Mouse (Mus musculus) neural tube, embryonic 11.5 days (tissue): Measurements from ENCODE around the gene Ppfia4. TPM values are rescaled to one million over a fixed set of nuclear protein-coding genes. Genes with fewer than 3 reads are reported as not detected.

Source experiments
- ATAC-seq: fragments of 200-750 bp; cut with Nextera tagmentation; 2 replicates; pipeline ENCODE4 v1.8.0; 2017; ENCODE audit warnings: moderate number of reproducible peaks, mild to moderate bottlenecking, moderate TSS enrichment, moderate library complexity; ENCODE audit not compliant: insufficient read depth, low FRiP score, low TSS enrichment
- DNase-seq: peaks from one replicate; pipeline ENCODE4 v3.0.0-alpha.2; 2015; ENCODE audit warnings: low spot score
- H3K27ac ChIP-seq: fragments of 300-500 bp; sonication (generic); 2 replicates; pipeline ENCODE4 v1.5.1; 2014; ENCODE audit warnings: low read depth, mild to moderate bottlenecking, low read length
- H3K27me3 ChIP-seq: fragments of 300-500 bp; sonication (generic); 2 replicates; pipeline ENCODE4 v1.6.1; 2014; ENCODE audit warnings: mild to moderate bottlenecking, low read length, mixed read lengths; ENCODE audit not compliant: control insufficient read depth, insufficient read depth
- H3K36me3 ChIP-seq: fragments of 300-500 bp; sonication (generic); 2 replicates; pipeline ENCODE4 v1.6.1; 2014; ENCODE audit warnings: mild to moderate bottlenecking, low read length, moderate library complexity, mixed read lengths; ENCODE audit not compliant: control insufficient read depth, insufficient read depth
- H3K4me1 ChIP-seq: fragments of 300-500 bp; sonication (generic); 2 replicates; pipeline ENCODE4 v1.6.1; 2014; ENCODE audit warnings: low read length, mixed read lengths; ENCODE audit not compliant: control insufficient read depth, insufficient read depth
- H3K4me2 ChIP-seq: fragments of 300-500 bp; sonication (generic); 2 replicates; pipeline ENCODE4 v1.6.1; 2014; ENCODE audit warnings: low read depth, mild to moderate bottlenecking, moderate library complexity
- H3K4me3 ChIP-seq: fragments of 300-500 bp; sonication (generic); 2 replicates; pipeline ENCODE4 v1.5.1; 2014; ENCODE audit warnings: low read depth, low read length
- H3K9ac ChIP-seq: fragments of 300-500 bp; sonication (generic); 2 replicates; pipeline ENCODE4 v1.6.1; 2014; ENCODE audit warnings: mild to moderate bottlenecking, low read length
- H3K9me3 ChIP-seq: fragments of 300-500 bp; sonication (generic); 2 replicates; pipeline ENCODE4 v1.6.1; 2016; ENCODE audit warnings: low read length; ENCODE audit not compliant: control insufficient read depth
- WGBS: fragments of 180-500 bp; shearing (Covaris S2); extraction: QIAGEN DNeasy Blood & Tissue Kit; methylation state at CpG from one replicate; pipeline ENCODE4 v1.1.7; 2014; 5-methylcytosine and 5-hydroxymethylcytosine counted together
- polyA plus RNA-seq: library from polyadenylated mRNA; unstranded; fragments of >200 nt; fragmentation: Nextera tagmentation; extraction: Ambion mirVana; gene quantifications from 2 replicates; pipeline ENCODE4 v1.2.1, GENCODE M21; 2014

The Ppfia4 gene
- polyA plus RNA-seq, 1 experiment from 2014 or later: 3.9 TPM

DNA sequence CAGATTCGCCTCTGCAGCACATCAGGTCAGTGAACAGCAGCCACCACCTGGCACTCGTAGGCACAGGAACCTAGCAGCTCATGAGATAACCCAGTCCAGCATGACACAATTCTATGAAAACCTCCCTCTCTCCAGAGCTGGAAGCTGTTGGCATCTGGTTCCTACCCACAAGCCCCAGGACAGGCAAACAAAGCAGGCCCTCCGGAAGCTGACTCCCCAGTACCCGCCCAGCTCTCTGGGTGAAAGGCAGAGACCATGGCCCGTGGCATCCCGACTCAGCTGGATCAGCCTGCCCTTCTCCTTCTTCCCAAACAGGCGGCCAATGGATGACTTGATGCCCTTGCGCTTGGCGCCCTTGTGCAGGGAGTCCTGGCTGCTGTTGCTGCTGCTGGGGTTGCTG is 16.4 kb downstream of the Ppfia4 start:
- WGBS: 86% methylated on average over 9 of the region's 9 CpGs
- Histone ChIP-seq H3K27me3 (no peaks in the 10 kb centered on the region), H3K36me3 (no peaks in the 10 kb centered on the region), H3K4me1 (peaks cover 9% of the 10 kb centered on the region), H3K9me3 (no peaks in the 10 kb centered on the region), H3K4me3 (no peak overlapping the region), H3K4me2 (no peak overlapping the region), H3K27ac (no peak overlapping the region), H3K9ac (no peak overlapping the region)
- ATAC-seq (no peak), DNase-seq (no peak)

DNA sequence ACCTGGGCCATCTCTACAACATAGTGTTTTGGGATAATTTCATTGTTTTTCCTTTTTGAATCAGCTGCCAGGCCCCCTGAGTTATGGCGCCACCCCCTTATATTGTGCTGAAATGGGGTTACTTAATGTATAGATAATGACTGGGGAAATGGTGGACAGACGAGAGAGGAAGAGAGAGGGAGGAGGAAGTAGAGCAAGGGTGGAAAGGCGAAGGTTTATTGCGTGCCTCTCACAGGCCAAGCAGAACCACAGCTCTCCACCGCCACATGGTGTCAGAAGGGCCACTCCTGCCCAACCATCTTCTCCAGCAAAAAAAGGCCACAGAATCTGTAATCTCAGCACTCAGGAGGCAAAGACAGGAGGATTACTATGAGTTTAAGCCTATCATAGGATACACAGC is 17.5 kb downstream of the Ppfia4 start:
- no peak overlapping the region for H3K4me2 ChIP-seq
- WGBS: 88% methylated on average over 5 of the region's 5 CpGs
- no peak overlapping the region for H3K9ac ChIP-seq
- no peaks in the 10 kb centered on the region for H3K36me3 ChIP-seq
- DNase-seq: no peak
- ATAC-seq: no peak
- H3K9me3 ChIP-seq: no peaks in the 10 kb centered on the region
- no peaks in the 10 kb centered on the region for H3K4me1 ChIP-seq
- H3K4me3 ChIP-seq: no peak overlapping the region
- H3K27me3 ChIP-seq: no peaks in the 10 kb centered on the region
- no peak overlapping the region for H3K27ac ChIP-seq

DNA sequence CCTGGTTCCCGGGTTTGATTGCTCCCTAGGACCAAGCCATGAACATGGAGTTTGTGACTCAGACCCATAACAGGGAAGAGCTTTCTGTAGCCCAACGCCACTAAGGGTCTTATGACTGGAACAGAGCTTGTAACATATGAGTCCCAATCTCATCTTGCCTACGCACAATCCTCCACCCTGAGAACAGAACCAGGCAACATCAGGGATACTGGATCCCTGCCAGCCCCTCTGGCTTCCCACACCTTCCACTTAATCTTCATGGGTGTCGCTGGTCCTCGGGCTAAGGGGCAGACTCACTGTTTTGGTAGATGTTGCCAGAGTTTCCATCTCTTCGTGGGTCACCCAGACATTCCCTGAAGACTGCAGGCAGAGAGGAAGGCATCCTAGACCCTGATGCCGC is 21.0 kb downstream of the Ppfia4 start:
- WGBS: 92% methylated on average over 7 of the region's 7 CpGs
- Histone ChIP-seq H3K27ac (no peak overlapping the region), H3K9me3 (no peaks in the 10 kb centered on the region), H3K4me3 (no peak overlapping the region), H3K27me3 (no peaks in the 10 kb centered on the region), H3K9ac (no peak overlapping the region), H3K4me2 (no peak overlapping the region), H3K36me3 (no peaks in the 10 kb centered on the region), H3K4me1 (no peaks in the 10 kb centered on the region)
- ATAC-seq (no peak), DNase-seq (no peak)

DNA sequence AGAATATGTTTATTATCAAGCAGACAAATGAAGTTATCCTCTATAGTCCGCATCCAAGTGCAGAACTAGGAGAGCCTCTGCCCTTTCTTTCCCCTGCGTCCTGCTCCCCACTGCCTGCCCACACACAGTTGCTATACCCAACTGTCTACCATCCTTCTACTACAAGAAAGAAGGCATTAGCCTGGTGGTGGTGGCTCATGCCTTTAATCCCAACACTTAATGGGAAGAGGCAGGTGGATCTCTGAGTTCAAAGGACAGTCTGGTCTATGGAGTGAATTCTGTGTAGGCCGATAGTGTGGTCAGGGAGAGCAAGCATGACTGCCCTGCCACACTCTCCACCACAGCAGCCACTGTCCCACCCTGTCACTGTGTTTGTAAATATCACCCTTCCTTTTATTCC is 22.0 kb downstream of the Ppfia4 start:
- Histone ChIP-seq H3K4me1 (no peaks in the 10 kb centered on the region), H3K9ac (no peak overlapping the region), H3K9me3 (no peaks in the 10 kb centered on the region), H3K27me3 (no peaks in the 10 kb centered on the region), H3K4me3 (no peak overlapping the region), H3K27ac (no peak overlapping the region), H3K36me3 (no peaks in the 10 kb centered on the region), H3K4me2 (no peak overlapping the region)
- no peak for DNase-seq
- WGBS: 88% methylated on average over 3 of the region's 3 CpGs
- no peak for ATAC-seq

DNA sequence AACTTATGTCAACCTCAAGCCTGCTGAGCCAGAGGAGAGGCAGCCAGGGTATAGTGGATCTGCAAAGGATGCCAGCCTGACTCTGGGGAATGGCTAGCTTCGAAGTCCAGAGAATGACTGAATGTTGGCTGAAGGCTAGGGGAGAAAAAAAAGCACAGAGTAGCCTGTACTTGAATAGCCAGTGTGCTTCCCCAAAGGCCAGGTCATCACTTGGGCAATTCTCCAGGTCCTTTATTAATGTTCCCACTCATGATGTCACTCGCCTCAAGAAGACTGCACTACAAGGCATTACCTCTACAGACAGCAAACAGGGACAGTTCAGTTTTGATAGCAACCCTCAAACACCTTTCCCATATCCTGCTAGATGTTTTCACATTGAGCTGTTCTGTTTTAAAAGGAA is 22.4 kb downstream of the Ppfia4 start:
- WGBS: 87% methylated on average over 2 of the region's 2 CpGs

DNA sequence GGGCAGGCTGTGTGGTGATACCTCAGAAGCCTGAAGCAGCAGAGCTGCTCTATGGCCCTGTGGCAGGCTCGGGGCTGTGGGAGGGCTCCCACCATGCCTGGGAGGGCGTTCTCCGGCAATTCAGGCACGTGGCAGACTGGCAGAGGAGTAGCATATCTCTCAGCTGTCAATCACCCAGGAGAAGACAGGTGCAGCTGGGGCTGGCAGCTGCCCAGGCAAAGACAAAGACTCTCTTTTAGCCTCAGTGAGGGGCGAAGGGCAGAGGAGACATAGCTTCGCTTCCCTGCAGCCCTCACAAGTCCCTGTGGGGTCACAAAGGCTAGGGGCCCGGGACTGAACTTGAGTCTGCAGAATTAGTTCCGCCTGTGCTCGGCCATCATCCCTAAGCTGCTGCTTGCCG is 25.3 kb downstream of the Ppfia4 start:
- no peaks in the 10 kb centered on the region for H3K36me3 ChIP-seq
- WGBS: 50% methylated on average over 10 of the region's 10 CpGs
- H3K27ac ChIP-seq: no peak overlapping the region
- H3K4me2 ChIP-seq: no peak overlapping the region
- no peak for ATAC-seq
- H3K4me3 ChIP-seq: no peak overlapping the region
- no peaks in the 10 kb centered on the region for H3K9me3 ChIP-seq
- H3K9ac ChIP-seq: no peak overlapping the region
- no peak for DNase-seq
- no peaks in the 10 kb centered on the region for H3K4me1 ChIP-seq
- no peaks in the 10 kb centered on the region for H3K27me3 ChIP-seq

More for the DNA sequence above, 22.4 kb downstream of the Ppfia4 start:
- H3K27me3 ChIP-seq: no peaks in the 10 kb centered on the region
- ATAC-seq: no peak
- H3K4me3 ChIP-seq: no peak overlapping the region
- no peaks in the 10 kb centered on the region for H3K36me3 ChIP-seq
- H3K4me2 ChIP-seq: no peak overlapping the region
- H3K9me3 ChIP-seq: no peaks in the 10 kb centered on the region
- H3K9ac ChIP-seq: no peak overlapping the region
- H3K27ac ChIP-seq: no peak overlapping the region
- DNase-seq: no peak
- H3K4me1 ChIP-seq: no peaks in the 10 kb centered on the region

DNA sequence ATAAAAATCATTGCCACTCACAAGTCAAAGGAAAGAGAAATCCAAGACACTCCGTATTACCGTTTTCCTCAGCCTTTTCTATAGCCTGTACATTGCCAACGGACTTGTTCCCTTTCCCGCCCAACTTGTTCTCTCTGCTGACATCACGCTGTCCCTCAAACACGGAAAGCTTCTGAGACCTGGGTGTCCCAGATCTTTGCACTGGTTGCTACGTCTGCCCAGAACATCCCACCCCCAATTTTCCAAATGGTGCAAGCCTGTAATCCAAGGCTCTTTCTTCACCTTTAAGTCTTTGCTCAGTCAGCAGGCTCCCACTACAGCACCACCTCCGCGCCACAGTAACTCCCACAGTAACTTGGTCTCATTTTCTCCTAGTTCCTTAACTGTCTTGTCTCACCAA is 27.8 kb downstream of the Ppfia4 start:
- Histone ChIP-seq H3K9ac (no peak overlapping the region), H3K36me3 (no peaks in the 10 kb centered on the region), H3K4me1 (no peaks in the 10 kb centered on the region), H3K4me3 (no peak overlapping the region), H3K27me3 (peaks cover 5% of the 10 kb centered on the region), H3K27ac (no peak overlapping the region), H3K9me3 (no peaks in the 10 kb centered on the region), H3K4me2 (no peak overlapping the region)
- 92% methylated on average over 9 of the region's 9 CpGs for WGBS
- ATAC-seq (no peak), DNase-seq (no peak)

DNA sequence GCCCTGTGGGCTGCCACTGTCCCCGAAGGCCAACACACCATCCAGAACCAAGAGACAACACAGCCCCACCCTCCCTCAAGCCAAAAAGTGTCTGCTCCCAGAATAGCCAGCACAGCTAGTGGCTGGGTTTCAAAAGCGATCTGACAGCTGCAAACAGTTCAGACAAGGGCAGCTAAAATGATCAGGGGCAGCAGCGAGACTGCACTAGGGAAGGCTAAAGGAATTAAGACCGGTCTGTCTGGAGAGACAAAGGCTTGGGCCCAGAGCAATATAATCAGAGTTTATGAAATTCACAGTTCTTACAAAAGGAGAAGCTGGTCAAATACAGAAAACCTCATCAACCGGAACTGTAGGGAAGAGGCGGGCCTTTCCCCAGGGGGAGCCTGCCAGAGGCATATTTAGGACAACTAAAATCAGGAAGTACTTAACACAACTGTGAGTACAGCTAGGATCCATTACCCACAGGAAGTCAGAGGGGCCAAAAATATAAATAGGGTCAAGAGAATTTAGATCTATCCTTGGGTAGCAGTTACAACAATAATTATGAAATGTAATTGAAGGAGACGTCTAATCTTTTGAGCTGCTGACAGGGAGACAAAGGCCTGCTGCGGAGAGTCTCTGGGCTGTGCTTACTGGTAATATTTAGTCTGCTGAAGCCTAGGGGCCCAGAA is 30.0 kb downstream of the Ppfia4 start:
- Histone ChIP-seq H3K36me3 (no peaks in the 10 kb centered on the region), H3K27ac (no peak overlapping the region), H3K4me3 (no peak overlapping the region), H3K27me3 (peaks cover 23% of the 10 kb centered on the region), H3K4me2 (no peak overlapping the region), H3K4me1 (peaks cover 2% of the 10 kb centered on the region; the same call in 1 of the 2 replicates), H3K9ac (0 out of 2 replicates have a peak overlapping the region, but pooled peaks have one; percentile 11), H3K9me3 (no peaks in the 10 kb centered on the region)
- ATAC-seq (no peak), DNase-seq (no peak)
- 65% methylated on average over 8 of the region's 8 CpGs for WGBS

DNA sequence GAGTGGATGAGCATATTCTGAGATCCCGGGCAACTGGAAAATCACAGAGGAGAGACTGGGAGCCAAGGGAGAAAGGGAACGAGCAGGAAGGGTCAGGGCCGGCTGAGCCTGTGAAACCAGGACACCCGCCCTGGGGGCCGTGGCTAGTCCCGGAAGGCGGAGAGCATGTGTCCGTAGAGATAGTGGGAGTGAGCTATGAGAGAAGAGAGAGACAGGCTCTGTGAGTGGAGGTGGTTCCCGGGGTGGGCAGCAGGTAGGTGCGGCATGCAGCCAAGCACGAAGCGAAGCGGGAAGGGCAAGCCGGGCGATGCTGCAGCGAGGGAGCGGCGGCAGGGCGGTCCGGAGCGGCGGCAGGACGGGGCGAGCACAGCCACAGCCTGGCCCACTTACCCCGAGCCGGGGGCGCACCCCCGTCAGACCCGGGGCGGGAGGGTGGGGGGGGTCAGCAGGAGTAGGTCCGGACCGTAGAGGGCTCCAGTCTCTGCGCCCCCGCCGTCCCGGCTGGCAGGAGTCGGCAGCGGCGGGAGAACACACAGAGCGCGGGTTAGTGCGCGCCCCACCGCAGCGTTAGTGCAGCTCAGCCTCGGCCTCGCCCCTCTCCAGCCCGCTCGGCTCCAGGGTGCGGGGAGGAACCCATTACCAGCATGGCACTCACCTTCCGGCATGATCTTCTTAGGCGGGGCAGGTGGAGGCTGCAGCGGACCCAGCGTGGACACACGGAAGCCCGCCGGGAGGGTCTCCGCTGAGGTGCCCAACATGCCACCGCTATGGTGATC is 33.9 kb downstream of the Ppfia4 start:
- Histone ChIP-seq H3K36me3 (no peaks in the 10 kb centered on the region), H3K4me2 (peak overlapping the region; percentile 90), H3K4me1 (peaks cover 2% of the 10 kb centered on the region; the same call in 1 of the 2 replicates), H3K27ac (no peak overlapping the region), H3K27me3 (peaks cover 28% of the 10 kb centered on the region), H3K4me3 (peak overlapping the region; percentile 52), H3K9me3 (no peaks in the 10 kb centered on the region), H3K9ac (peak overlapping the region; percentile 65)
- WGBS: 1% methylated on average over 41 of the region's 59 CpGs
- ATAC-seq: 0 out of 2 replicates have a peak, but pooled peaks have one; percentile 53
- peak; percentile 54 for DNase-seq
